Mouse (Mus musculus) ES-E14 (cell line): Measurements from ENCODE around the gene Nlrc5.

Experiments
- CHD2 ChIP-seq: IDR thresholded peaks from 2 replicates; pipeline ENCODE4 v1.6.1; 2014; ENCODE audit warnings: mild to moderate bottlenecking, low read depth, low read length, inconsistent platforms
- MAFK ChIP-seq: IDR thresholded peaks from 2 replicates; pipeline ENCODE4 v1.6.1; 2014; ENCODE audit warnings: mild to moderate bottlenecking, low read depth, low read length, inconsistent platforms; ENCODE audit not compliant: insufficient read depth
- ZC3H11A ChIP-seq: IDR thresholded peaks from 2 replicates; pipeline ENCODE4 v1.6.1; 2012; ENCODE audit warnings: low read depth, mild to moderate bottlenecking, inconsistent platforms, low read length, borderline replicate concordance
- ZNF384 ChIP-seq: IDR thresholded peaks from 2 replicates; pipeline ENCODE4 v1.6.1; 2012; ENCODE audit warnings: low read depth, low read length, inconsistent platforms

- no peak for TF ChIP-seq ZNF384
- TF ChIP-seq ZC3H11A, result no peak
- no peak for TF ChIP-seq MAFK
- TF ChIP-seq CHD2, result no peak
Measured at GRCm38 (mm10) chr8:94476846-94477245, 42.7 kb downstream of the Nlrc5 start.
